Mouse (Mus musculus) c-Kit-positive CD71-negative TER-119-negative erythroid progenitor cells, embryonic 14.5 days (primary cell): Measurements from ENCODE around the gene Vcl.

ENCODE experiments used
- DNase-seq: peaks from one replicate; pipeline ENCODE4 v3.0.0-alpha.2; 2013; ENCODE audit warnings: low read depth

The Vcl gene

DNA sequence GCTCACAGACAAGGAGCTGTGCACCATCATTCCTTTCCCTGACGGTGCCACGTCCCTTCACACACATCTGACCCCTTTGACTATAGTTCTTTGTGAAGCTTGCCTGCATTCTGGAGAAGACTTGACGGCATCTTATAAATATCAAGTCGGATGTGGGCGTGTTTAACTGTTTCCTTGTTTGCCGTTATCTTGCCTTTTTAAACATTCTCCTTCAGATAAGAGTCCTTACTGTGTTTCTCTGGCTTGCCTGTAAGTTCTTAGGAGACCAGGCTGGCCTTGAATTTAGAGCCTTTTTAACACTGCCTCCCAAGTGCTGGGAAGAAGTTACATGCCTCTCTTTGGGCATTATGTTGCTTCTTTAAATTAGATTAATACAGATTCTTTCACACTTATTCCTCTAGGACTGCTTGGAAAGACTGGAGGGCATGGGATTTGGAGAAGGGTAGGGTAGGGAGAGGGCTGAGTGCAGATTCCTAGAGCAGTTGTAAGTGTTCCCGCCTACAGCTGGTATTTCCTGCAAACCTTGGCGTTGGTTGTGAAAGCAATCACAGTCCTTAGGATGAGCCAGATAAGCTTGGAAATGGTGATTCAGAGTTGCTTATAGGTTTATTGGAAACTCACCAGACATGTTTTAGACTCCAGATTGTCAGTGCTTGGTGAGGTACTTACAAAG is 136.4 kb downstream of the Vcl start:
- DNase-seq: no peak

DNA sequence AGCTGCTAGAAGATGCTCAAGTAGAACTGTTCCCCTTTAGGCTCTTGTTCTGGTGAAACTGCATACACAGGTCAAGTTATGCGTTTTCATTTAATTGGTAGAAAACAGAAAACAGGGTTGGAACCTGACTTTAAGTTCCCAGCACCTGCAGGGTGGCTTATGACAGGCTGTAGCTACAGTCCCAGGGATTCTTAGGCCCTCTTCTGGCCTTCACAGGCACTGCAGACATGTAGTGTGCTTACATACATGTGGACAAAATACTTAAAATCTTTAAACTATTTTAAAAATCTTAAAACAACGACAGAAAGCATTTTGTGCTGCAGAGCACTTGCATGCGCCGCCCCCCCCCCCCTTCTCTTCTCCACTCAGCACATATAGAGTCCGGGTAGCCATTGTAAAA is 140.4 kb downstream of the Vcl start:
- DNase-seq: no peak

DNA sequence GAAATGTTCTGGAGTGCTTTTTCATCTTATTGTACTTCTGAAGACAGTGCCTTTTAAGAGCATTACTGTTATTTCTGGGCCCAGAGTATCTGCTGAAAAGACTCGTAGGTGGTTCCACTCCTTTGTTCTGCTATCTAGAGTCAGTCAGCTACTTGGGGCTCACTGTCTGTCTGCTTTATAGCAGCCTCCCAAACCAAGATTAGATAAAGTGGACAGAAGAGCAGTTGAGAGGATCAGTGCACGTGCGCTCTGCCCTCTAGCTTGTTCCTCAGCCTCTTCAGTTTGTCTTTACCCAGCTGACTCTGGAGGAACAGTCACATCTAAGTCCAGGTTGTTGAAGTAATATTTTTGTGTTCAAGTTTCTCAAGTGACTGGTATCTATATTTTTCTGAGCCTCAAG is 144.8 kb downstream of the Vcl start:
- no peak for DNase-seq

DNA sequence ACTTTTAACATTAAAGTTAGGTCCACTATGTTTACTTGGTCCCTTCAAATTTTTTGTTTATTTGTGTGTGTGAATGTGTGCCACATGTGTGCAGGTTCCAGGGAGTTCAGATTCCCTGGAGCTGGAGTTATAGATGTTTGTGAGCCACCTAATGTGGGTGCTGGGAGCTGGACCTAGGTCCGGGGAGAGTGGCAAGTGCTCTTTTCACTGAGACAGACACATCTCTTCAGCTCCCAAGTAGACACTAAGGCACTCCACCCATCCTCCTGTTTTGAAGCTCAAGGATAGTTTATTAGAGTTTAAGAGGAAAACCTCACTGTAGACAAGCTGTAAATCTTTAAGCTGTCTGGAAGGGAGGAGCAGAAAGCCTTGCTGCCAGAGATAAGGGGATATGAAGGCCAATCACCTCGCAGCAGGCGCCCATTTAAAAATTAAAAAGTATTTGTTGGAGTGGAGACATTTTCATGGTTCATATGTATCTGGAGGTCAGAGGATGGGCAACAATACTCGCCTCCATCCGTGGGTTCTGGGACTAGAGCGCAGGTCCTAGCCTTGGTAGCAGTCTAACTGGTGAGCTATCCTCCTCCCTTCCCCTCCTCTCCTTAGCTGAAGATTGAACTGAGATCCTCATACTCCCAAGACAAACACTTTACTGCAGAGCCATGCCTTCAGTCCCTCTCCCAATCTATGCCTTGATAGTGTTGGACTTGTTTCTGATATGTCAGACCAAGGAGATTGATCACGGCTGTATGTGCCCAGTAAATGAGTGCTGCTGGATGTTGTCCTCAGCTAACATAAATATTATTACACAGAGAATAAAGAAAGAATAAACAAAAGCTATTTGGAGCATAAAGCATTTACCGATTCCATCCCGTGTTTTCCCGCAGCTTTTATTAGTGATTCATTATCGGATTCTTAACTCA is 145.5 kb downstream of the Vcl start:
- DNase-seq: no peak

DNA sequence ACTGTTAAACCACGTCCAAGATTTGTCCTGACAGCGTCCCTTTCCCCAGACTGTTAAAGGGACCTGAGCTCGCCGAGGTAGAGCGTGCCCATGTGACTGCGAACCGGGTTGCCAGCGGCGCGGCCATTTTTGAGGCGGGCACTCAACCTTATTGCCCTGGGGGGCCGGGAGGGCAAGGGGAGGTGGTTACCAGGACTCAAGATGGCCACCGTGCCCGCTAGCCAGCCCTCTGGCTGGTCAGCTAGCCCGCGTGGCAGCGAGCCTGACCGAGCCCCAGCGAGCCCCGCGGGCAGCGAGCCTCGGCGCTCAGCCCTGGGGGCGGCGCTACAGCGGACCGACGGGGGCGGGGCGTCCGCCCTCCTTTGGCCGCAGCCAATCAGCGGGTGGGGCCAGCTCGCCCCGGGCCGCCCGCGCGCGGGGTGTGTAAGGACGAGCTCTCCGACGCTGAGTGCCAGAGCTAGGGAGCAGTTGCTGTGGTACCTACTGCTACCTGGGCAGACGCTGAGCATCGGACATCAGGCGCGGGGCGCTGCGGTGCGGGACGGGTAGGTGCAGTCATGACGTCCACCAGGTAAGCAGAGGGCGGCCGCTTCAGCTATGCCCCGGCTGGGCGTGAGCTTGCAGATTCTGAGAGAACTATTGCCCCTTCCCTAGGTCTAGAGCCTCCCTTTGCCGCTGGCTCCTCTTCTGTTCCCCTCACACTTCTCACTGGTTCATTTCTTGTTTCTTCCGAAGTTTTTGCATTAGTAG is 146.7 kb downstream of the Vcl start:
- peak; percentile 77 for DNase-seq

DNA sequence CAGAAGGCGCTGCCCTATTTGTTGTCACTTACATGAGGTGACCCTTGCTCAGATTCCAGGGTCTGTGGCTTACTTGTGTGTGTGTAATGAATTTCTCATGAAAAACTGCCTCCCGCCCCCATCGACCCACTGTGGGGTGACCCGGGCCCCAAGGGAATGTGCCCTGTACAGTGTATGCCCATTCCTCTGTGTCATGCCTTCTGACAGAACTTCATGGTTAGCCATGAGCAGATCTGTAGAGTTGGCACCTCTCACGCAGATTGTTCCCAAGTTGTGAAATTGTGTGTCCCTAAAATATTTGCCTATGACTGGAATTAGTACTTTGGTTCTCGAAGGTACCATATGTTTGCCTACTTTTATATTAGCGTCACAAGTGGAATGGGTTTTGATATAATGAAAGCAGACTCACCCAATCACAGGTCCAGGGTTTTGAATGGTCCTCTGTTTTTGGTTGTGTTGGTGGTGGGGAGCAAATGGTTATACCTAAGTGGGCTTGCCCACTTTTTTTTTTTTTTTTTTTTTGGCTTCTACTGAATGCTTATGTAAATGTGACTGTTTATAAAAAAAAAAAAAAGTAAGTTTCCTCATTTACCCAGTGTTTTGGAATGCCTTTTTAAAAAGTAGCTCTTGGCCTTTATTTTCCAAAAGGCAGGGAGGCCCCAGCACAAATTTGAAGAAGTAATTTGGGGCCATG is 147.4 kb downstream of the Vcl start:
- no peak for DNase-seq

DNA sequence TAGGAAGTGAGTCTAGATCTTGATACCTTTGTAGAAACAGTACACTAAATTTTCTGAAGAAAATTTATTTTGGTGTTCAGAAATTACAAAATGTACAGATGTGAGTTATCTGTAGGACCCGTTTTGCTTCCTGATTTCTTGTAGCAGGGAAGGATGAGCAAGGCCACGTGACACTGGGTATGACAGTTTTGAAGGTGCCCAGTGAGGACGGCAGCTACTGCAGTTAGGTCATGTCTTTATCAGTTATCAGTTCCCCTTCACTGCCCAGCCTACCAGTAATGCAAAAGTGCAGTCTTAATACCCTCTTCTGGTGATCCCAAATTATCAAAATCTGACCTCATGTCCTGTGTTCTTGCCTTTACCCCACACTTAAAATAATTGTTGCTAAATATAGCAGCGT is 148.7 kb downstream of the Vcl start:
- DNase-seq: no peak

DNA sequence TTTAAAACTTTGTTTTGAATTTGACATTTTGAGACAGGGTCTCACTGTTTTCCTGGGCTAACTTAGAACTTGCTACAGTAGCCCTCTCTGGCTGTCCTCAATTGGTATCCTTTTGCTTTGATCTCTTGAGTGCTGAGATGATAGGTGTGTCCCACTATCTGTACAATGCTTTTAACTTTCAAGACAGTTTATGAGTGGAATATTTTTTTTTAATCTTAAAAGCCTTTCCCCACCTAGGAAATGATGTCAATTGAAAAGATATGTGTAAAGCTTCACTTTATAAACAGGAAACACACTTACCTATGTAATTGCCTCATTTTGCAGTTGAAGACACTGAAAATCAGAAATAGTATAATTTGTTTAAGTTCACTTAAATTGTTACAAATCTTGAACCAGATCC is 149.3 kb downstream of the Vcl start:
- no peak for DNase-seq

DNA sequence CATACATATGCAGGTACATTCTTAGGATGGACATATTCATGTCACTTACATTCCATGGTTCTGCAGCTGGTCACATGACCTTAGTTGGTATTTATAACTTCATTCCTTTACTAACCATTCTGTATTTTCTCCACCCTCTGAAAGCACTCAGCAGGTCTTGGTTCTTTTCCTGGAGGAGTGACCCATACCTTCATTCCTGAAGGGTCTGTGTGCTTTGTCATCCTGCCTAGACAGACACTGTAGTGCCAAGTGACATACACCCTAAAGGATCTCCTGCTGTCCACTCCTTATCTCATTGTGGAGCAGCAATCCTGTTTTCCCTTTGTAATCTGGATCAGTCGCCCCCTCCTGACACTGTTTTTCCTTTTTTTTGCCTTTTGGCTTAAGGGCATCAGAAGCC is 153.6 kb downstream of the Vcl start:
- DNase-seq: no peak
